Mouse (Mus musculus) liver, embryonic 12.5 days (tissue): ENCODE data around the gene Plekha7. TPM values are rescaled to one million over a fixed set of nuclear protein-coding genes. Genes with fewer than 3 reads are reported as not detected.

Experiments used
- ATAC-seq: fragments of 200-750 bp; cut with Nextera tagmentation; 2 replicates; pipeline ENCODE4 v1.8.0; 2017; ENCODE audit warnings: moderate number of reproducible peaks, mild to moderate bottlenecking, moderate library complexity
- H3K27ac ChIP-seq: fragments of 300-500 bp; sonication (generic); 2 replicates; pipeline ENCODE4 v1.5.1; 2016; ENCODE audit warnings: mild to moderate bottlenecking
- H3K27me3 ChIP-seq: fragments of 300-500 bp; sonication (generic); replicated peaks from 2 replicates; pipeline ENCODE4 v1.6.1; 2016; ENCODE audit warnings: mild to moderate bottlenecking, moderate library complexity
- H3K36me3 ChIP-seq: fragments of 300-500 bp; sonication (generic); 2 replicates; pipeline ENCODE4 v1.6.1; 2016; ENCODE audit warnings: mild to moderate bottlenecking, moderate library complexity
- H3K4me1 ChIP-seq: fragments of 300-500 bp; sonication (generic); 2 replicates; pipeline ENCODE4 v1.6.1; 2016
- H3K4me2 ChIP-seq: fragments of 300-500 bp; sonication (generic); 2 replicates; pipeline ENCODE4 v1.6.1; 2016; ENCODE audit warnings: mild to moderate bottlenecking, moderate library complexity
- H3K4me3 ChIP-seq: fragments of 300-500 bp; sonication (generic); 2 replicates; pipeline ENCODE4 v1.5.1; 2016; ENCODE audit warnings: mild to moderate bottlenecking, moderate library complexity
- H3K9ac ChIP-seq: fragments of 300-500 bp; sonication (generic); 2 replicates; pipeline ENCODE4 v1.6.1; 2016; ENCODE audit warnings: mild to moderate bottlenecking, moderate library complexity
- H3K9me3 ChIP-seq: fragments of 300-500 bp; sonication (generic); replicated peaks from 2 replicates; pipeline ENCODE4 v1.6.1; 2016; ENCODE audit warnings: mild to moderate bottlenecking, moderate library complexity
- WGBS: fragments of 180-500 bp; shearing (Covaris S2); methylation state at CpG from one replicate; pipeline ENCODE4 v1.1.7; 2016; ENCODE audit not compliant: insufficient replicate concordance; 5-methylcytosine and 5-hydroxymethylcytosine counted together
- polyA plus RNA-seq: library from polyadenylated mRNA; unstranded; fragments of >200 nt; fragmentation: Nextera tagmentation; extraction: Ambion mirVana; gene quantifications from 2 replicates; pipeline ENCODE4 v1.2.1, GENCODE M21; 2016

Gene Plekha7
- polyA plus RNA-seq, 1 experiment from 2014 or later, result 3.6 TPM

DNA sequence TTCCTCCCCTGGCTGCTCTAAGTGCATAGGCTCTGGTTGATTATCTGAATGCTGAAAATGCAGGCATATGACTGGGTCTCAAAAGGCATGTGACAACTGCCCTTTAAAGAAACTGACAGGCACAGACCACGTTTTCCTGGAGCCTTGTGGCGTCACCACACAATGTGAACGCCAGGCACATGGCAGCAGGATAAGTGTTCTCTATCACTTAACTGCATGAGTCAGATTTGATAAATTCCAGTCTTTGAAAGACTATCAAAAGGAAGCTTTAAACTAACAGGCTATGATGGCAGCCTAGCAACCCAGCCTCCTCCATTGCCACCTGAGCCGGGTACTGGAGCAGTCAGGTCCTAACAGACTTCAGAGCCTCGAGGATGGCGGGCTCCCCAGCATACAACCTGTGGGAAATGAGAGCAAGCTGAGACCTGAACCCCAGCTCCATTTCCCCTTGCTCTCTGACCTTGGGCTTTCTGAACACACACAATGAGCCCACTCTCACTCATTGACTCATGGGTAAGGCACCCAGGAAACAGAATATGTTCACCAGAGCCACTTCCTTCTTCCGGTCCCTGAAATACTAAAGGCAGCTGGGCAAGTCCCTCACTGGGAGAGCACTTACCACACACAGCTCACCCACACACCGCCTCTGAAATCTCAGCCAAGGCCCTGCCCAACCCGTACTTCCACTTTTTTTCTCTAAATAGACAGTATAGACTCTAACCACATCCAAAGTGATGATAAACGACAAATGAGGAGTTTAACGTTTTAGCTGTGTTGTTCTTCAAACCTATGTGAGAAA is 77.2 kb downstream of the Plekha7 start:
- no peak overlapping the region for H3K27ac ChIP-seq
- H3K9me3 ChIP-seq, result no peaks in the 10 kb centered on the region
- no peaks in the 10 kb centered on the region for H3K36me3 ChIP-seq
- peaks cover 12% of the 10 kb centered on the region for H3K27me3 ChIP-seq
- H3K4me2 ChIP-seq, result no peak overlapping the region
- WGBS, result 34% methylated on average over 11 of the region's 11 CpGs
- no peak overlapping the region for H3K9ac ChIP-seq
- no peak for ATAC-seq
- no peak overlapping the region for H3K4me3 ChIP-seq
- peaks cover 9% of the 10 kb centered on the region for H3K4me1 ChIP-seq

GRCm38 (mm10) chr7:116226877-116227282 is 81.3 kb downstream of the Plekha7 start:
- Histone ChIP-seq H3K4me2 (no peak overlapping the region), H3K27ac (no peak overlapping the region), H3K36me3 (no peaks in the 10 kb centered on the region), H3K27me3 (no peaks in the 10 kb centered on the region), H3K9me3 (no peaks in the 10 kb centered on the region), H3K4me3 (no peak overlapping the region), H3K9ac (no peak overlapping the region), H3K4me1 (peaks cover 15% of the 10 kb centered on the region)
- no peak for ATAC-seq
- WGBS, result 77% methylated on average over 7 of the region's 7 CpGs

DNA sequence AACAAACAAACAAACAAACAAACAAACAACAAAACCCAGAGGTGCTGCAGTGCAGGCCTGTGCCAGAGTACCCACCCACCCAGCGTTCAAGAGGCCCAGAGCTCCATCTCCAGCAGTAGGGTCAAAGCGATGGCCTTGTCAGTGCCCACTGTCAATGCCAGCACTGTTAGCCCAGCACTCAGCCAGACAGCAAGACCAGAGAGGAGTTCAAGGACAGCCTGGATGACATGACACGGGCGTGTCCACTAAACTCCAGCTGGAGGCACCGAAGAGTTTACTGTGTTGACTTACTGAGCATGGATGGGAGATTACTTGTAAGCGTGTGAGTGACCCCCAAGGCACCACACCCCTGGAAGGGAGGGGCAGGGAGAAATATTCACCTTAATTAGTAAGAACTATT is 81.9 kb downstream of the Plekha7 start:
- Histone ChIP-seq H3K27me3 (no peaks in the 10 kb centered on the region), H3K9me3 (no peaks in the 10 kb centered on the region), H3K27ac (no peak overlapping the region), H3K36me3 (no peaks in the 10 kb centered on the region), H3K4me3 (no peak overlapping the region), H3K9ac (no peak overlapping the region), H3K4me1 (peaks cover 15% of the 10 kb centered on the region), H3K4me2 (no peak overlapping the region)
- WGBS, result 75% methylated on average over 6 of the region's 6 CpGs
- no peak for ATAC-seq

- ATAC-seq, result no peak
Observed at GRCm38 (mm10) chr7:116224543-116224942, 83.6 kb downstream of the Plekha7 start.

GRCm38 (mm10) chr7:116223010-116223783 is 85.0 kb downstream of the Plekha7 start:
- Histone ChIP-seq H3K27me3 (no peaks in the 10 kb centered on the region), H3K4me3 (no peak overlapping the region), H3K36me3 (no peaks in the 10 kb centered on the region), H3K4me1 (peaks cover 15% of the 10 kb centered on the region), H3K4me2 (no peak overlapping the region), H3K9ac (no peak overlapping the region), H3K27ac (no peak overlapping the region), H3K9me3 (no peaks in the 10 kb centered on the region)
- ATAC-seq, result no peak
- WGBS, result 62% methylated on average over 14 of the region's 14 CpGs

More at GRCm38 (mm10) chr7:116224543-116224942, 83.6 kb downstream of the Plekha7 start:
- no peak overlapping the region for H3K27ac ChIP-seq
- H3K27me3 ChIP-seq, result no peaks in the 10 kb centered on the region
- H3K9me3 ChIP-seq, result no peaks in the 10 kb centered on the region
- H3K4me1 ChIP-seq, result peaks cover 15% of the 10 kb centered on the region
- 72% methylated on average over 2 of the region's 2 CpGs for WGBS
- H3K4me3 ChIP-seq, result no peak overlapping the region
- H3K36me3 ChIP-seq, result no peaks in the 10 kb centered on the region
- H3K9ac ChIP-seq, result no peak overlapping the region
- no peak overlapping the region for H3K4me2 ChIP-seq

- Histone ChIP-seq H3K27ac (no peak overlapping the region), H3K9me3 (no peaks in the 10 kb centered on the region), H3K4me3 (no peak overlapping the region), H3K27me3 (no peaks in the 10 kb centered on the region), H3K4me2 (no peak overlapping the region), H3K4me1 (peaks cover 11% of the 10 kb centered on the region; the same call in 1 of the 2 replicates), H3K9ac (no peak overlapping the region), H3K36me3 (no peaks in the 10 kb centered on the region)
- WGBS, result 40% methylated on average over 8 of the region's 8 CpGs
- ATAC-seq, result peak; percentile 52; the same call in 1 of the 2 replicates
Observed at GRCm38 (mm10) chr7:116222288-116223009, 85.7 kb downstream of the Plekha7 start.

DNA sequence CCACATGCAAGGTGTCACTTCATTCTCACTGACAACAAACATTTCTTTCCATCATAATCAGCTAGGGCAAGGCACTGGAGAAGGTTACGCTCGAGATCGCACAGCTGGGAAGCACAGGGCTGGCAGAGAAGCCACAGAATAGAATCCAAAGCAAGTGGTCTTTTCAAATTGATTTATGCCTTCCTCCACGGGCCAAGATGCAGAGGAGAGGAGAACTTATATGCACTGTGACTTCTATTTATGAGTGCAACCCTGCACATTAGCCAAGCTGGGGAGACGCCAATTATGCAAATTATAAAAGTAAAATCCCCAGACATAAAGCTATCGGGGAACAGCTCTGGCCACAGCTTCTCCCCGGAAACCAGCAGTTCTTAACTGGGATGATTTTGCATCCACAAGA is 86.3 kb downstream of the Plekha7 start:
- ATAC-seq, result no peak
- Histone ChIP-seq H3K27me3 (no peaks in the 10 kb centered on the region), H3K4me2 (no peak overlapping the region), H3K4me1 (peaks cover 11% of the 10 kb centered on the region; the same call in 1 of the 2 replicates), H3K36me3 (no peaks in the 10 kb centered on the region), H3K9me3 (no peaks in the 10 kb centered on the region), H3K4me3 (no peak overlapping the region), H3K9ac (no peak overlapping the region), H3K27ac (no peak overlapping the region)
- 62% methylated on average over 7 of the region's 7 CpGs for WGBS

DNA sequence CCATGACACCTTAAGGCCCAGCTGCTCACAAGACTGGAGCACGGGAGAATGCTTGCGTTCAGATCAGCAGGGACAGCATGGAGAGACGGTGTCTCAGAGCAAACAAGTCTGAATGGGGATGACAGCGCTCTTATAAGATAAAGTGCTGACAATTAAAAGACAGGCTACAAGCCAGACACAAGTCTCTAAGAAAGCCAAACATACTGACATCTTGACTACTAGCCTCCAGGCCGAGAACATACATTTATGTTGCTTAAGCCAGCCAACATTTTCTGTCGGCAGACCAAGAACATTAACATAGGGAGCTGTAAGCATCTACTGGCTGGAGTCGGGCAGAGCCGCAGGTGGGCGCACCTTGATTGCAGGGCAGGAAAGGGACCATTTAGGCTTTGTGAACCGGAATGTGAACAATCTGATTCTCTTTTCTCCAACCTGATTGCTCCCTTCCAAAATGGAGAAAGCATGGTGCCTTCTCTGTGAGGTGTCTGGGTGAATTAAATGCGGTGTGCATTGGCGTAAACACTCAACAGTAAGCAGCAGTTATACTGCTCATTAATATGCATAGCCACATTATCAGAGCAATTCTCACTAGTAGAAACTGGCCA is 88.0 kb downstream of the Plekha7 start:
- no peaks in the 10 kb centered on the region for H3K9me3 ChIP-seq
- H3K4me2 ChIP-seq, result no peak overlapping the region
- no peaks in the 10 kb centered on the region for H3K27me3 ChIP-seq
- H3K4me3 ChIP-seq, result no peak overlapping the region
- no peaks in the 10 kb centered on the region for H3K36me3 ChIP-seq
- H3K9ac ChIP-seq, result no peak overlapping the region
- no peak overlapping the region for H3K27ac ChIP-seq
- H3K4me1 ChIP-seq, result peaks cover 11% of the 10 kb centered on the region; the same call in 1 of the 2 replicates
- ATAC-seq, result no peak
- 75% methylated on average over 12 of the region's 12 CpGs for WGBS

DNA sequence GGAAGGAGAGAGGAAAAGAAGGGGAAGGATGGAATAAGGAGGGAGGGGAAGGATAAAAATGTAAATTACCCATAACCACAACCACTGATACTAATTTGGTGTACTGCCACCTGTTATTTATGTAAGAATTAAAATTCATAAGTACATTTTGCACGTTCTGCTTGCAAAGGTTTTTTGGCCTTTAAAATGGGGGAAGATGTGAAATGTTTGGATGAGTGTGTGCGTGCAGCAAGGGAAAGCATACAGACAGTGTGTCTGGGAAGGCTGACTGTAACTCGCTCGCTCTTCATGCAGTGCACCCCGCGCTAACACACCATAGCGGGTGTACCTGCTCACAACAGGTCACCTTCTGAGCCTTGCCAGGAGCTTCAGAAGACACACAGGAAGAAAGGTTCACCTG is 90.4 kb downstream of the Plekha7 start:
- no peaks in the 10 kb centered on the region for H3K27me3 ChIP-seq

GRCm38 (mm10) chr7:116211904-116212303 is 96.3 kb downstream of the Plekha7 start:
- Histone ChIP-seq H3K4me1 (peaks cover 11% of the 10 kb centered on the region), H3K4me2 (no peak overlapping the region), H3K9me3 (no peaks in the 10 kb centered on the region), H3K27me3 (peaks cover 6% of the 10 kb centered on the region; the same call in 1 of the 2 replicates), H3K36me3 (no peaks in the 10 kb centered on the region), H3K27ac (no peak overlapping the region), H3K4me3 (no peak overlapping the region), H3K9ac (no peak overlapping the region)
- ATAC-seq, result no peak
- WGBS, result 49% methylated on average over 9 of the region's 9 CpGs

More for the DNA sequence above, 90.4 kb downstream of the Plekha7 start:
- WGBS, result 79% methylated on average over 7 of the region's 7 CpGs
- H3K9me3 ChIP-seq, result no peaks in the 10 kb centered on the region
- no peak overlapping the region for H3K9ac ChIP-seq
- peaks cover 4% of the 10 kb centered on the region; the same call in 1 of the 2 replicates for H3K4me1 ChIP-seq
- H3K27ac ChIP-seq, result no peak overlapping the region
- H3K36me3 ChIP-seq, result no peaks in the 10 kb centered on the region
- no peak overlapping the region for H3K4me2 ChIP-seq
- H3K4me3 ChIP-seq, result no peak overlapping the region
- ATAC-seq, result no peak

- no peak for ATAC-seq
- WGBS, result 38% methylated on average over 10 of the region's 10 CpGs
Observed at GRCm38 (mm10) chr7:116209926-116210631, 98.1 kb downstream of the Plekha7 start.

More at GRCm38 (mm10) chr7:116209926-116210631, 98.1 kb downstream of the Plekha7 start:
- Histone ChIP-seq H3K9me3 (no peaks in the 10 kb centered on the region), H3K27me3 (peaks cover 6% of the 10 kb centered on the region; the same call in 1 of the 2 replicates), H3K27ac (no peak overlapping the region), H3K9ac (no peak overlapping the region), H3K36me3 (no peaks in the 10 kb centered on the region), H3K4me1 (peaks cover 12% of the 10 kb centered on the region), H3K4me3 (no peak overlapping the region), H3K4me2 (no peak overlapping the region)
